Mouse (Mus musculus): ENCODE results near the gene Klrb1b. TPM values are rescaled to one million over a fixed set of nuclear protein-coding genes. Genes with fewer than 3 reads are reported as not detected.

Klrb1b gene
- polyA plus RNA-seq, 1 experiment from 2014 or later: 0.14 TPM

DNA sequence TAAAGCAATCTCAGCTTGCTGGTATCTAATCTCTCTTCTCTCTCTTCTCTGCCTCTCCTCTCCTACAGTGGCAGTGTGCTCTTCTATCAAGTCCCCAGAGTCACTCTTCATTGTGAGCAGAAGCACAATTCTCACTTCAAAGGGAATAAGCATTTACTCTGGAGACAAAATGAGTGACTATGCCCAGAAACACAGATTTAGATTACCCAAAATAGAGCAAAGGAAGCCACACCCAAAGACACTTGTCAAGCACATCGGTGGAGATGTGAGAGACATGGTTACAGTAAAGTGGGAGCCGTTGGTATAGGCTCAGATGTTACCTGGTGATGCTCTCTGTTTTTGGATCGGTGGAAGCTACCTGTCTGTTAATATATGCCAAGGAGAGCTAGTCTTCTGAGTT lies 26.6 kb upstream of the Klrb1b start:
- Histone ChIP-seq H3K4me3 (replicated peaks; ENCODE audit: low read depth, low read length) (no peak overlapping the region), H3K36me3 (ENCODE audit: control insufficient read depth, insufficient read depth, low read length) (no peaks in the 10 kb centered on the region), H3K9ac (replicated peaks; ENCODE audit: low read length) (no peak overlapping the region), H3K27ac (replicated peaks; ENCODE audit: low read depth, low read length) (no peak overlapping the region), H3K9me3 (ENCODE audit: control insufficient read depth, low read length) (no peaks in the 10 kb centered on the region), H3K27me3 (ENCODE audit: control insufficient read depth, insufficient read depth, low read length) (no peaks in the 10 kb centered on the region), H3K4me1 (ENCODE audit: control insufficient read depth, insufficient read depth, low read length) (no peaks in the 10 kb centered on the region), H3K4me2 (ENCODE audit: low read length) (no peak overlapping the region)
- DNase-seq (no peak), ATAC-seq (ENCODE audit: low FRiP score, low TSS enrichment) (no peak)
- WGBS: 89% methylated on average over 3 of the region's 3 CpGs

DNA sequence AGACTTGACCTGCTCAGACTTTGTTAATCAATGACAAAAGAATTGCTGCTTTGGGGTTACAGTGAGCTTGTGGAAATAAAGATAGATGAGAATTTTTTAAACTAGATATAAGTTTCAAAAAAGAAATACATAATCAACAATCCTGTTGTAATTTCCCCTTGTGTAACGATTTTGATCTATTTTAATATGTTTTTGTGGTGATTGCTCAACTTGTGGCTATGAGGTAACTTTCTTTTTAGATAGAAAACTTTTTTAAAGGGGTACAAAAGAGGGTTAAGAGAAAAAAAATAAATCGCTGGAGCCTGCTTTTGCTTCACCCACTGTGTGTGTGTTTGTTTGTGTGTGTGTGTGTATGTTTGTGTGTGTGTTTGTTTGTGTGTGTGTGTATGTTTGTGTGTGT lies 25.0 kb upstream of the Klrb1b start:
- no peaks in the 10 kb centered on the region for H3K9me3 ChIP-seq (ENCODE audit: control insufficient read depth, low read length)
- DNase-seq (no peak), ATAC-seq (ENCODE audit: low FRiP score, low TSS enrichment) (no peak)
- 80% methylated on average over 2 of the region's 2 CpGs for WGBS
- H3K4me3 ChIP-seq (replicated peaks; ENCODE audit: low read depth, low read length): no peak overlapping the region
- H3K27me3 ChIP-seq (ENCODE audit: control insufficient read depth, insufficient read depth, low read length): no peaks in the 10 kb centered on the region
- no peaks in the 10 kb centered on the region for H3K36me3 ChIP-seq (ENCODE audit: control insufficient read depth, insufficient read depth, low read length)
- H3K4me2 ChIP-seq (ENCODE audit: low read length): no peak overlapping the region
- no peaks in the 10 kb centered on the region for H3K4me1 ChIP-seq (ENCODE audit: control insufficient read depth, insufficient read depth, low read length)
- no peak overlapping the region for H3K9ac ChIP-seq (replicated peaks; ENCODE audit: low read length)
- no peak overlapping the region for H3K27ac ChIP-seq (replicated peaks; ENCODE audit: low read depth, low read length)

DNA sequence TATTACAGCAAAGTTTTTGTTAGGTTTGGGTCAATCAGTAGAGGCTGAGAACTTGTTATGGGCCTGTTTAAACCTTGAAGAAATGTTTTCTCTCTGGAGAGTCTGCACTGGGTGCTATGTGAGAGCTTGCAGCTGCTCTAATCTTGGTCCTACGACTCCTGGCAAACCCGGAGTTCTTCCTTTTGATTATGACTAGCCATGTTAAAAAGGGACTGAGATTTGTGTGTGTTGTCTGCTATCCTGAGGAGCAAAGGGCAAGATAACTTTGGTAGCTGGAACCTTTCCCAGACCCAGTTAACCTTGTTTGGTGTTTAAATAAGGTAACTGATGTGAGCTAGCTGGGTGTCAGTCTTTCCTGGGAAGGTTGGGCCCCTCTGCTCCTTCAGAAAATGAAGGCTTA lies 24.5 kb upstream of the Klrb1b start:
- Histone ChIP-seq H3K9me3 (ENCODE audit: control insufficient read depth, low read length) (no peaks in the 10 kb centered on the region), H3K4me3 (replicated peaks; ENCODE audit: low read depth, low read length) (no peak overlapping the region), H3K27ac (replicated peaks; ENCODE audit: low read depth, low read length) (no peak overlapping the region), H3K36me3 (ENCODE audit: control insufficient read depth, insufficient read depth, low read length) (no peaks in the 10 kb centered on the region), H3K4me1 (ENCODE audit: control insufficient read depth, insufficient read depth, low read length) (no peaks in the 10 kb centered on the region), H3K27me3 (ENCODE audit: control insufficient read depth, insufficient read depth, low read length) (no peaks in the 10 kb centered on the region), H3K4me2 (ENCODE audit: low read length) (no peak overlapping the region), H3K9ac (replicated peaks; ENCODE audit: low read length) (no peak overlapping the region)
- DNase-seq (no peak), ATAC-seq (ENCODE audit: low FRiP score, low TSS enrichment) (no peak)
- 81% methylated on average over 2 of the region's 2 CpGs for WGBS

DNA sequence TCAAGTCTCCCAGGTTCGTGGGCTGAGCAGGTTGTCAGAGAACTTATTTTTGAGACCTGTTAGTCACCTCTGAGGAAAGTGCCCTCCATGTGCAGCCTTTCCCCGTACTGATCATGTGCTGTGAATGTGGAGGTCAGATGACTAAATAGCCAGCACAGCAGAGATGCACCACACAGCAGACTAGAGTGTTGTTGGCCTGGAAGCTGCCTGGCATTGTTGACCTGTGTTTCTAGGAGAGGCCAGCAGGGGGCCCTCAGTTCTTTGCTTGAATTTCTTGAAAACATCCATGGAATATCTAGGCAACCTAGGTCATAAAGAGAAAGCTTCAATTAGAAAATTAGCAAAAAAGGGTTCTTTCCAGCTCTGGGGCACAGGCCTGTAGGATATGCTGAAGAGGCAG lies 23.8 kb upstream of the Klrb1b start:
- DNase-seq: peak; percentile 85
- H3K4me1 ChIP-seq (ENCODE audit: control insufficient read depth, insufficient read depth, low read length): no peaks in the 10 kb centered on the region
- WGBS: 60% methylated on average over 2 of the region's 2 CpGs

DNA sequence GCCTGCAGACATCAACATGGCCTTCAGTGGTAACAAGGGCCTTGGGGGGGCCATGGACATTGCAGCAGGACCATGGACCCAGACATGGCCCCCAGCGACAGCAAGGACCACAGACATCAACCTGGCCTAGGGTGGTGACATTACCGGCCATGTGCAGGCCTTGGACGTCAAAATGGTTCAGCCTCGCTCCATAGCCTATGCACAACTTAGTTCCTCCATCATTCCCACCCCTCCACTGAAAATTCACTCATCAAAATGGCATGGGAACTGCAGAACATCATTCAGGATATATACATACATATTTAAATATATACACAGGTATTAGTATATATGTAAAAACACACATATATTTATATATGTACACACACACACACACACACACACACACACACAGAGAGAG lies 21.3 kb upstream of the Klrb1b start:
- ATAC-seq (ENCODE audit: low FRiP score, low TSS enrichment) (no peak), DNase-seq (no peak)
- Histone ChIP-seq H3K27ac (replicated peaks; ENCODE audit: low read depth, low read length) (no peak overlapping the region), H3K9me3 (ENCODE audit: control insufficient read depth, low read length) (no peaks in the 10 kb centered on the region), H3K4me2 (ENCODE audit: low read length) (no peak overlapping the region), H3K9ac (replicated peaks; ENCODE audit: low read length) (no peak overlapping the region), H3K27me3 (ENCODE audit: control insufficient read depth, insufficient read depth, low read length) (no peaks in the 10 kb centered on the region), H3K36me3 (ENCODE audit: control insufficient read depth, insufficient read depth, low read length) (no peaks in the 10 kb centered on the region), H3K4me1 (ENCODE audit: control insufficient read depth, insufficient read depth, low read length) (peaks cover 5% of the 10 kb centered on the region; the same call in 1 of the 2 replicates), H3K4me3 (replicated peaks; ENCODE audit: low read depth, low read length) (no peak overlapping the region)
- 92% methylated on average over 4 of the region's 4 CpGs for WGBS

More for the DNA sequence above, 23.8 kb upstream of the Klrb1b start:
- no peak overlapping the region for H3K9ac ChIP-seq (replicated peaks; ENCODE audit: low read length)
- ATAC-seq (ENCODE audit: low FRiP score, low TSS enrichment): 0 out of 2 replicates have a peak, but pooled peaks have one; percentile 39
- no peaks in the 10 kb centered on the region for H3K36me3 ChIP-seq (ENCODE audit: control insufficient read depth, insufficient read depth, low read length)
- H3K4me3 ChIP-seq (replicated peaks; ENCODE audit: low read depth, low read length): no peak overlapping the region
- no peak overlapping the region for H3K27ac ChIP-seq (replicated peaks; ENCODE audit: low read depth, low read length)
- no peak overlapping the region for H3K4me2 ChIP-seq (ENCODE audit: low read length)
- no peaks in the 10 kb centered on the region for H3K9me3 ChIP-seq (ENCODE audit: control insufficient read depth, low read length)
- no peaks in the 10 kb centered on the region for H3K27me3 ChIP-seq (ENCODE audit: control insufficient read depth, insufficient read depth, low read length)

DNA sequence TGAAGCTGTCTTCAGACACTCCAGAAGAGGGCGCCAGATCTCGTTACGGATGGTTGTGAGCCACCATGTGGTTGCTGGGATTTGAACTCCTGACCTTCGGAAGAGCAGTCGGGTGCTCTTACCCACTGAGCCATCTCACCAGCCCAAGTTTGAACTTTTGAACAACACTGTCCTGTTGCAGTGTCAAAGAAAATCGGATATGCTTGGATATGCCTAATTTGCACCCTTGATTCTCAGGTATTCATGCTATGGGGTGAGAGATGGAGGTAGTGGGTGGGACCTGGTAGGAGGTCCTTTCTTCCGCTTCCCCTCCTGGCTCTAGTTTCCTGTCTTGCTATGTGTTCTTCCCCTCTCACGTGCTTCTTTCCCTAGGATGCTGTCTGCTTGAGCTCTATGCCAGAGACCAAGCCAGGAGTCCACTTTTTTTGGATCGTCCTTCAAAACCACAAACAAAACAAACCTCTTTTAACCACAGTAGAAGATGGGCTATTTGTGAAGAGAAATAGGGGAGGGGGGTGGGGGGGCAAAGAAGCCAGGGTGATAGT lies 19.9 kb upstream of the Klrb1b start:
- H3K4me1 ChIP-seq (ENCODE audit: control insufficient read depth, insufficient read depth, low read length): peaks cover 13% of the 10 kb centered on the region; the same call in 1 of the 2 replicates
- no peak overlapping the region for H3K9ac ChIP-seq (replicated peaks; ENCODE audit: low read length)
- DNase-seq: no peak
- WGBS: 71% methylated on average over 6 of the region's 9 CpGs
- H3K4me3 ChIP-seq (replicated peaks; ENCODE audit: low read depth, low read length): no peak overlapping the region
- H3K4me2 ChIP-seq (ENCODE audit: low read length): no peak overlapping the region
- no peaks in the 10 kb centered on the region for H3K27me3 ChIP-seq (ENCODE audit: control insufficient read depth, insufficient read depth, low read length)
- ATAC-seq (ENCODE audit: low FRiP score, low TSS enrichment): no peak
- no peaks in the 10 kb centered on the region for H3K9me3 ChIP-seq (ENCODE audit: control insufficient read depth, low read length)
- no peaks in the 10 kb centered on the region for H3K36me3 ChIP-seq (ENCODE audit: control insufficient read depth, insufficient read depth, low read length)
- H3K27ac ChIP-seq (replicated peaks; ENCODE audit: low read depth, low read length): no peak overlapping the region

DNA sequence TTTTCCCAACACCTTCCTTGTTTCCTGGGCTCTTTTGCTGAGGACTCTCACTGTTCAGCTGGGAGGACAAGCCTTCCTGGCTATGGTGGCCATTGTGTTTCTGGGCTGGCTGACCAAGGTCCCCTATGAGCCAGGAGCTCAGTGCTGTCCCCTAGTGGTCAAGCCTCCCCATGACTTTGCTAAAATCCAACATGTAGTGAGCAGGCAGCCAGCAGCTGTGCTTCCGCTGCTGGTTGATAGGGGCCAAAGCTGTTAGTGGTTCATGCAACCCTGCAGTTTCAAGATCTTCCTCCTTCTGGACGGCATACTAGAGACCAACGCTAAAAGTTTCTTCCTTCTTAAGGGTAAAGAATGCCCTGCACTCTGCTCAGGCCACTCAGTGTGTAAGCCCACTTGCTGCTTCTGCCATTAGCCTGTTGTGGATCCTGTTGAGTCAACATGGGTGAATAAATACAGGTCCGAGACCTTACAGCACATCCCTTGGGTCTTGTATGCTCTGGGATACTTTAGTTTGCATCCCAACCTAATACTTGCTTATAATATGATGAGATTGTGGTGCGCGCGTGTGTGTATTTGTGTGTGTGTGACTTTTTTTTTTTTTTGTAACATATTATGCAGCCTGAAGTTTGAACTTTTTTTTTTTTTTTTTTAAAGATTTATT lies 19.3 kb upstream of the Klrb1b start:
- no peak overlapping the region for H3K4me3 ChIP-seq (replicated peaks; ENCODE audit: low read depth, low read length)
- H3K9me3 ChIP-seq (ENCODE audit: control insufficient read depth, low read length): no peaks in the 10 kb centered on the region
- no peak overlapping the region for H3K9ac ChIP-seq (replicated peaks; ENCODE audit: low read length)
- WGBS: 30% methylated on average over 7 of the region's 7 CpGs
- peak; percentile 90 for DNase-seq
- ATAC-seq (ENCODE audit: low FRiP score, low TSS enrichment): no peak
- H3K4me2 ChIP-seq (ENCODE audit: low read length): peak overlapping the region; percentile 19; the same call in 1 of the 2 replicates
- H3K27me3 ChIP-seq (ENCODE audit: control insufficient read depth, insufficient read depth, low read length): no peaks in the 10 kb centered on the region
- peaks cover 13% of the 10 kb centered on the region; the same call in 1 of the 2 replicates for H3K4me1 ChIP-seq (ENCODE audit: control insufficient read depth, insufficient read depth, low read length)
- H3K36me3 ChIP-seq (ENCODE audit: control insufficient read depth, insufficient read depth, low read length): no peaks in the 10 kb centered on the region
- H3K27ac ChIP-seq (replicated peaks; ENCODE audit: low read depth, low read length): 0 out of 2 replicates have a peak overlapping the region, but pooled peaks have one; percentile 14

DNA sequence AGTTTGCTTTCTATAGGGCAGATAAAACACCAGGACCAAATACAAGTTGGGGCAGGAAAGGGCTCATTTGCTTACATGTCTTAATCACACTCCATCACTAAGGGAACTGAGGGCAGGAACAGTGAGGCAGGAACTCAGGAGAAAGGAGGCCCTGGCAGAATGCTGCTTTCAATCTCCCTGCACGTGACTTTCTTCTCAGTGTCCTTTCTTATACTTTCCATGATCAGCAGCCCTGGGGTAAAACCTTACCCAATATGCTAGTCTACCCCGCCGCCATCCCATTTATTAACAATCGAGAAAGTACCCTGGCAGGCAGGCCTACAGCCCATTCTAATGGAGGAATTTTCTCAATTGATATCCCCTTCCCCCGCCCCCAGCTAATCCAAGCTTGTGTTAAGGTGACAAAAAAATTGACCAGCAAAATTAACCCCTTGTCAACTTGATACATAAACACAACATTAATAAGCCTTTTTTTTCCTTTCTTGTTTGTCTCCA lies 18.5 kb upstream of the Klrb1b start:
- peak overlapping the region; percentile 68; the same call in 1 of the 2 replicates for H3K4me3 ChIP-seq (replicated peaks; ENCODE audit: low read depth, low read length)
- ATAC-seq (ENCODE audit: low FRiP score, low TSS enrichment) (no peak), DNase-seq (no peak)
- H3K4me1 ChIP-seq (ENCODE audit: control insufficient read depth, insufficient read depth, low read length): peaks cover 13% of the 10 kb centered on the region; the same call in 1 of the 2 replicates
- WGBS: 74% methylated on average over 5 of the region's 5 CpGs
- peak overlapping the region; percentile 69; the same call in 1 of the 2 replicates for H3K4me2 ChIP-seq (ENCODE audit: low read length)
- no peaks in the 10 kb centered on the region for H3K9me3 ChIP-seq (ENCODE audit: control insufficient read depth, low read length)
- H3K36me3 ChIP-seq (ENCODE audit: control insufficient read depth, insufficient read depth, low read length): no peaks in the 10 kb centered on the region
- H3K27ac ChIP-seq (replicated peaks; ENCODE audit: low read depth, low read length): no peak overlapping the region
- no peak overlapping the region for H3K9ac ChIP-seq (replicated peaks; ENCODE audit: low read length)
- no peaks in the 10 kb centered on the region for H3K27me3 ChIP-seq (ENCODE audit: control insufficient read depth, insufficient read depth, low read length)

DNA sequence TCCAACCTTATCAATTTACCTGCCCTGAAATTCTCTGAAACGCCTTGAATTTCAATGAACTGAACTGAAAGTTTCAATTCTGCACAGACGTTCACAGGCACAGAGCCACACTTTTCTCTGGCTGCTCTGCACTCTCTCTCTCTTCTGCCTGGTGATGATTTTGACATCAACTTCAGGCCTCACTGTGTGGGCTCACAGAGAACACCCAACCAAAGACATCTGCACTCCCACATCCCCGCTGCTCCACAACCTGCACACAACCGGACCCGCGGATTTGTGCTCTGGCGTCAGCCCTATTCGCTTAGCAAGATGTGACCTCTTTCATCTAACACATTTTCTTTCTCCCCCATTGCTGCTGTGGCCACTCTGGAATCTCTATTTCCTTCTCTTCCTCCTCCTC lies 18.0 kb upstream of the Klrb1b start:
- DNase-seq (no peak), ATAC-seq (ENCODE audit: low FRiP score, low TSS enrichment) (no peak)
- H3K9me3 ChIP-seq (ENCODE audit: control insufficient read depth, low read length): no peaks in the 10 kb centered on the region
- H3K4me1 ChIP-seq (ENCODE audit: control insufficient read depth, insufficient read depth, low read length): peaks cover 13% of the 10 kb centered on the region; the same call in 1 of the 2 replicates
- peak overlapping the region; percentile 68 for H3K4me3 ChIP-seq (replicated peaks; ENCODE audit: low read depth, low read length)
- no peaks in the 10 kb centered on the region for H3K27me3 ChIP-seq (ENCODE audit: control insufficient read depth, insufficient read depth, low read length)
- H3K9ac ChIP-seq (replicated peaks; ENCODE audit: low read length): peak overlapping the region; percentile 65; the same call in 1 of the 2 replicates
- H3K36me3 ChIP-seq (ENCODE audit: control insufficient read depth, insufficient read depth, low read length): no peaks in the 10 kb centered on the region
- WGBS: 27% methylated on average over 8 of the region's 8 CpGs
- H3K27ac ChIP-seq (replicated peaks; ENCODE audit: low read depth, low read length): no peak overlapping the region
- peak overlapping the region; percentile 69 for H3K4me2 ChIP-seq (ENCODE audit: low read length)

Measured in midbrain, embryonic 14.5 days (tissue).